Mouse (Mus musculus): ENCODE results near the gene Ybx1. TPM values are rescaled to one million over a fixed set of nuclear protein-coding genes. Genes with fewer than 3 reads are reported as not detected.

The Ybx1 gene
- polyA plus RNA-seq, 1 experiment: 79.1 TPM

- WGBS: 65% methylated on average over 2 of the region's 2 CpGs
- peaks cover 33% of the 10 kb centered on the region for H3K36me3 ChIP-seq (ENCODE audit: control insufficient read depth, insufficient read depth, low read length)
- H3K27me3 ChIP-seq (ENCODE audit: control insufficient read depth, insufficient read depth, low read length): no peaks in the 10 kb centered on the region
- TF ChIP-seq CTCF (IDR thresholded peaks at IDR 0.05; ENCODE audit: extremely low read depth, insufficient read depth, insufficient read length, insufficient replicate concordance): no peak
- TF ChIP-seq POLR2A (IDR thresholded peaks at IDR 0.05; ENCODE audit: low read depth, low read length): no peak
- H3K4me3 ChIP-seq (ENCODE audit: extremely low read depth, insufficient read depth, insufficient read length): no peak overlapping the region
- H3K4me1 ChIP-seq (ENCODE audit: control insufficient read depth, insufficient read depth, insufficient read length): no peaks in the 10 kb centered on the region
- no peak overlapping the region for H3K27ac ChIP-seq (ENCODE audit: insufficient read depth, low read length)
- no peak for DNase-seq (ENCODE audit: low read depth in 1 of 2, low spot score in 2 of 2)
Measured at GRCm38 (mm10) chr4:119275226-119275625, 19.2 kb downstream of the Ybx1 start.

GRCm38 (mm10) chr4:119274627-119275026 lies 19.8 kb downstream of the Ybx1 start:
- H3K4me3 ChIP-seq (ENCODE audit: extremely low read depth, insufficient read depth, insufficient read length): no peak overlapping the region
- no peaks in the 10 kb centered on the region for H3K27me3 ChIP-seq (ENCODE audit: control insufficient read depth, insufficient read depth, low read length)
- WGBS: 79% methylated on average over 1 of the region's 1 CpGs
- no peaks in the 10 kb centered on the region for H3K4me1 ChIP-seq (ENCODE audit: control insufficient read depth, insufficient read depth, insufficient read length)
- TF ChIP-seq CTCF (IDR thresholded peaks at IDR 0.05; ENCODE audit: extremely low read depth, insufficient read depth, insufficient read length, insufficient replicate concordance): no peak
- TF ChIP-seq POLR2A (IDR thresholded peaks at IDR 0.05; ENCODE audit: low read depth, low read length): no peak
- DNase-seq (ENCODE audit: low read depth in 1 of 2, low spot score in 2 of 2): no peak
- H3K27ac ChIP-seq (ENCODE audit: insufficient read depth, low read length): no peak overlapping the region
- peaks cover 29% of the 10 kb centered on the region for H3K36me3 ChIP-seq (ENCODE audit: control insufficient read depth, insufficient read depth, low read length)

GRCm38 (mm10) chr4:119266606-119267005 lies 27.8 kb downstream of the Ybx1 start:
- Histone ChIP-seq H3K36me3 (ENCODE audit: control insufficient read depth, insufficient read depth, low read length) (peaks cover 1% of the 10 kb centered on the region; the same call in 1 of the 2 replicates), H3K4me1 (ENCODE audit: control insufficient read depth, insufficient read depth, insufficient read length) (no peaks in the 10 kb centered on the region), H3K27me3 (ENCODE audit: control insufficient read depth, insufficient read depth, low read length) (no peaks in the 10 kb centered on the region), H3K27ac (ENCODE audit: insufficient read depth, low read length) (no peak overlapping the region), H3K4me3 (ENCODE audit: extremely low read depth, insufficient read depth, insufficient read length) (no peak overlapping the region)
- 66% methylated on average over 13 of the region's 13 CpGs for WGBS
- TF ChIP-seq CTCF (IDR thresholded peaks at IDR 0.05; ENCODE audit: extremely low read depth, insufficient read depth, insufficient read length, insufficient replicate concordance): no peak
- TF ChIP-seq POLR2A (IDR thresholded peaks at IDR 0.05; ENCODE audit: low read depth, low read length): no peak
- DNase-seq (ENCODE audit: low read depth in 1 of 2, low spot score in 2 of 2): no peak

- H3K36me3 ChIP-seq (ENCODE audit: control insufficient read depth, insufficient read depth, low read length): no peaks in the 10 kb centered on the region
- H3K27ac ChIP-seq (ENCODE audit: insufficient read depth, low read length): no peak overlapping the region
- H3K27me3 ChIP-seq (ENCODE audit: control insufficient read depth, insufficient read depth, low read length): no peaks in the 10 kb centered on the region
- no peaks in the 10 kb centered on the region for H3K4me1 ChIP-seq (ENCODE audit: control insufficient read depth, insufficient read depth, insufficient read length)
- 79% methylated on average over 3 of the region's 3 CpGs for WGBS
- no peak for DNase-seq (ENCODE audit: low read depth in 1 of 2, low spot score in 2 of 2)
- no peak overlapping the region for H3K4me3 ChIP-seq (ENCODE audit: extremely low read depth, insufficient read depth, insufficient read length)
- TF ChIP-seq POLR2A (IDR thresholded peaks at IDR 0.05; ENCODE audit: low read depth, low read length) (no peak), CTCF (IDR thresholded peaks at IDR 0.05; ENCODE audit: extremely low read depth, insufficient read depth, insufficient read length, insufficient replicate concordance) (no peak)
Measured at GRCm38 (mm10) chr4:119263459-119263858, 30.9 kb downstream of the Ybx1 start.

- no peak for TF ChIP-seq CTCF (IDR thresholded peaks at IDR 0.05; ENCODE audit: extremely low read depth, insufficient read depth, insufficient read length, insufficient replicate concordance)
- no peak for TF ChIP-seq POLR2A (IDR thresholded peaks at IDR 0.05; ENCODE audit: low read depth, low read length)
- WGBS: 83% methylated on average over 5 of the region's 5 CpGs
- H3K36me3 ChIP-seq (ENCODE audit: control insufficient read depth, insufficient read depth, low read length): no peaks in the 10 kb centered on the region
- no peak overlapping the region for H3K4me3 ChIP-seq (ENCODE audit: extremely low read depth, insufficient read depth, insufficient read length)
- H3K4me1 ChIP-seq (ENCODE audit: control insufficient read depth, insufficient read depth, insufficient read length): no peaks in the 10 kb centered on the region
- no peaks in the 10 kb centered on the region for H3K27me3 ChIP-seq (ENCODE audit: control insufficient read depth, insufficient read depth, low read length)
- H3K27ac ChIP-seq (ENCODE audit: insufficient read depth, low read length): no peak overlapping the region
- DNase-seq (ENCODE audit: low read depth in 1 of 2, low spot score in 2 of 2): no peak
Measured at GRCm38 (mm10) chr4:119262483-119262882, 31.9 kb downstream of the Ybx1 start.

GRCm38 (mm10) chr4:119261087-119261713 lies 33.2 kb downstream of the Ybx1 start:
- H3K36me3 ChIP-seq (ENCODE audit: control insufficient read depth, insufficient read depth, low read length): no peaks in the 10 kb centered on the region
- no peak overlapping the region for H3K27ac ChIP-seq (ENCODE audit: insufficient read depth, low read length)
- no peak overlapping the region for H3K4me3 ChIP-seq (ENCODE audit: extremely low read depth, insufficient read depth, insufficient read length)
- TF ChIP-seq CTCF (IDR thresholded peaks at IDR 0.05; ENCODE audit: extremely low read depth, insufficient read depth, insufficient read length, insufficient replicate concordance) (no peak), POLR2A (IDR thresholded peaks at IDR 0.05; ENCODE audit: low read depth, low read length) (no peak)
- 43% methylated on average over 7 of the region's 7 CpGs for WGBS
- no peak for DNase-seq (ENCODE audit: low read depth in 1 of 2, low spot score in 2 of 2)
- no peaks in the 10 kb centered on the region for H3K27me3 ChIP-seq (ENCODE audit: control insufficient read depth, insufficient read depth, low read length)
- no peaks in the 10 kb centered on the region for H3K4me1 ChIP-seq (ENCODE audit: control insufficient read depth, insufficient read depth, insufficient read length)
